Mouse (Mus musculus): Measurements from ENCODE around the gene Fhl3. TPM values are rescaled to one million over a fixed set of nuclear protein-coding genes. Genes with fewer than 3 reads are reported as not detected.

Fhl3 gene
- polyA plus RNA-seq, 1 experiment from 2014 or later, result 9.4 TPM

DNA sequence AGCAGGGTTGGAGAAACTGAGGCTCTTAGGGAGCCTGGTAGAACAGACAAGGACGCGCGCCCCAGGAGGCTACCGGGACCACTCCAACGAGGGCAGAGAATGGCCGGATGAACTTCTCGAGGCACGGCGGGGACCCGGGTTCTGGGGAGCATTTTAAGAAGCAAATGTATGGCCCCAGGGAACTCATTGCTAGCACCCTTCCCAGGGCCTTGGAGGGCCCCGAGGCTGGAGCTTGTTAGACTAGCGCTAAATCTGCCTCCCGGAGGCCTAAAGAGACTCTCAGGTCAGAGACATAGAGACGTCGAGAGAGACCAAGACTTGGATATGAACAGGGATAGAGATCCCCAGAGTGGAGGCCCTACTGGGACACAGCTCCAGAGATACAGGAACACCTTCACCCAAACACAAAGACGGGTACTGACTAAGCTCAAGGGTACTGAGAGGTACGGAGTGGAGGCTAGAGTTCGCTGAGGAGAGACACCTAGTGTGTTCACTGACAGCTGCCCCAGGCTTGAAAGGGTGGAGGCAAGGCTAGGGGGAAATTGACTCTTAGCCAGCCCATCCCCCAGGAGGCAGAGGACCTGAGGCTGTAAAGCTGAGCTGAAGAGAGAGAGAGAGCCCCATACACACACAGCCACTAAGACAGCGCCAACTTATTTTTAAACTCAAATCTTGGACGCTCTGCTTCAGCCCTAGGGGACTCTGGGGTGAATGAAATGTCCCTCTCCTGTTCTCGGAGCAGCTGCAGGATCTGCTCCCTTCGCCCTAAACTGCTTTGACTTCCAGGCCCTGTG is 748 bp downstream of the Fhl3 start:
- Histone ChIP-seq H3K9ac (ENCODE audit: low read depth, low read length) (peak overlapping the region; percentile 76), H3K27ac (peak overlapping the region; percentile 74), H3K9me3 (replicated peaks; ENCODE audit: low read length) (no peaks in the 10 kb centered on the region), H3K36me3 (ENCODE audit: insufficient read depth, low read length) (no peaks in the 10 kb centered on the region), H3K27me3 (ENCODE audit: insufficient read depth, low read length) (no peaks in the 10 kb centered on the region), H3K4me3 (replicated peaks; ENCODE audit: low read depth, low read length) (peak overlapping the region; percentile 75), H3K4me1 (replicated peaks; ENCODE audit: insufficient read depth, low read length) (peaks cover 35% of the 10 kb centered on the region), H3K4me2 (ENCODE audit: low read length) (peak overlapping the region; percentile 94)
- no peak for TF ChIP-seq CTCF (IDR thresholded peaks at IDR 0.05; ENCODE audit: low read depth)
- DNase-seq (ENCODE audit: low spot score) (peak; percentile 51), ATAC-seq (replicated peaks; ENCODE audit: low FRiP score, low read depth) (no peak)
- 5% methylated on average over 22 of the region's 22 CpGs for WGBS

DNA sequence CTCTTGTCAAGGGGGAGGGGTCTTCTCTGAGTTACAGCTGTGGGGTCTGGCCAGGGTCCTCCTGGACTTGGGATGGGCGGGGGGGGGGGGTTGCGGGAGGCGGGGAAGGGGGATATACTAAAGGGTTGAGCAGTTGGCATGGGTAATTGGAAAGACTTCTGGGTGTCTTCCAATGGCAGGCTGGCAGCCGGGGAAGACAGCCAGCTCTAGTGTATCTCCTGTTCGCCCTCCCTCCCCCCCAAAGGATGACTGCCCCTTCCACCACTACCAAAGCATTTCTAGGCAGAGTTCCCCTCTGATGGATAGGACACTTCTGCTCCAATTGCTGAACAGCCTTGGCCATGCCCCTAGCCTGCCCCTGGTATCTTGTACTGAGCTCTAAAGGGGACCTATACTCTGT is 1.4 kb downstream of the Fhl3 start:
- peaks cover 34% of the 10 kb centered on the region for H3K4me1 ChIP-seq (replicated peaks; ENCODE audit: insufficient read depth, low read length)
- no peaks in the 10 kb centered on the region for H3K9me3 ChIP-seq (replicated peaks; ENCODE audit: low read length)
- no peak for TF ChIP-seq CTCF (IDR thresholded peaks at IDR 0.05; ENCODE audit: low read depth)
- peak overlapping the region; percentile 94 for H3K4me2 ChIP-seq (ENCODE audit: low read length)
- H3K9ac ChIP-seq (ENCODE audit: low read depth, low read length), result no peak overlapping the region
- no peaks in the 10 kb centered on the region for H3K36me3 ChIP-seq (ENCODE audit: insufficient read depth, low read length)
- no peak overlapping the region for H3K27ac ChIP-seq
- DNase-seq (ENCODE audit: low spot score) (no peak), ATAC-seq (replicated peaks; ENCODE audit: low FRiP score, low read depth) (no peak)
- peak overlapping the region; percentile 75 for H3K4me3 ChIP-seq (replicated peaks; ENCODE audit: low read depth, low read length)
- H3K27me3 ChIP-seq (ENCODE audit: insufficient read depth, low read length), result no peaks in the 10 kb centered on the region
- WGBS, result 42% methylated on average over 5 of the region's 5 CpGs

DNA sequence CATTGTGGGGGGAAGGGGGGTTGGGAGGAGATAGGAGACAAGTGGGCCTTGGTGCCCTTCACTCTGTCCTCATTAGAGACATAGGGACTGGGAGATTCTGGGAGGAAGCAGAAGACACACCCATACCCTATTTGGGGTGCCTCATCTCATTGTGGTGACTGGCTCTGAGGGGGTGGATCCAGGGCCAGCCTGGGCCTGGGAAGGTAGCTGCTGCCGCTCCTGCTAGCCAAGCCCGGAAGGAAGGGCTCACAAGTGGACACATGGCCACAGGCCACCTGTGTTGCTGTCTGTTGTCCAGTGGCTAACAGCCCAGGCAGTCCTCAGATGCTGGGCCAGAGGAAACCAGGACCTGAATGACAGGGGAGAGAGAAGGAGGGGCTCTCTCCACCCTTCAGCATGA is 2.9 kb downstream of the Fhl3 start:
- 42% methylated on average over 2 of the region's 2 CpGs for WGBS
- Histone ChIP-seq H3K27me3 (ENCODE audit: insufficient read depth, low read length) (no peaks in the 10 kb centered on the region), H3K27ac (peak overlapping the region; percentile 90), H3K9me3 (replicated peaks; ENCODE audit: low read length) (no peaks in the 10 kb centered on the region), H3K4me1 (replicated peaks; ENCODE audit: insufficient read depth, low read length) (peaks cover 34% of the 10 kb centered on the region), H3K4me2 (ENCODE audit: low read length) (peak overlapping the region; percentile 39; the same call in 1 of the 2 replicates), H3K4me3 (replicated peaks; ENCODE audit: low read depth, low read length) (0 out of 2 replicates have a peak overlapping the region, but pooled peaks have one; percentile 2), H3K36me3 (ENCODE audit: insufficient read depth, low read length) (no peaks in the 10 kb centered on the region), H3K9ac (ENCODE audit: low read depth, low read length) (no peak overlapping the region)
- ATAC-seq (replicated peaks; ENCODE audit: low FRiP score, low read depth) (no peak), DNase-seq (ENCODE audit: low spot score) (no peak)
- TF ChIP-seq CTCF (IDR thresholded peaks at IDR 0.05; ENCODE audit: low read depth), result no peak

- Histone ChIP-seq H3K36me3 (ENCODE audit: insufficient read depth, low read length) (no peaks in the 10 kb centered on the region), H3K4me1 (replicated peaks; ENCODE audit: insufficient read depth, low read length) (peaks cover 35% of the 10 kb centered on the region), H3K9ac (ENCODE audit: low read depth, low read length) (no peak overlapping the region), H3K4me3 (replicated peaks; ENCODE audit: low read depth, low read length) (0 out of 2 replicates have a peak overlapping the region, but pooled peaks have one; percentile 7), H3K9me3 (replicated peaks; ENCODE audit: low read length) (no peaks in the 10 kb centered on the region), H3K27me3 (ENCODE audit: insufficient read depth, low read length) (no peaks in the 10 kb centered on the region), H3K27ac (peak overlapping the region; percentile 90), H3K4me2 (ENCODE audit: low read length) (peak overlapping the region; percentile 39)
- peak; percentile 53 for DNase-seq (ENCODE audit: low spot score)
- ATAC-seq (replicated peaks; ENCODE audit: low FRiP score, low read depth), result no peak
- TF ChIP-seq CTCF (IDR thresholded peaks at IDR 0.05; ENCODE audit: low read depth), result no peak
- WGBS, result 13% methylated on average over 6 of the region's 6 CpGs
Observed at GRCm38 (mm10) chr4:124703881-124704796, 3.6 kb downstream of the Fhl3 start.

- Histone ChIP-seq H3K9ac (ENCODE audit: low read depth, low read length) (no peak overlapping the region), H3K4me1 (replicated peaks; ENCODE audit: insufficient read depth, low read length) (peaks cover 37% of the 10 kb centered on the region), H3K4me3 (replicated peaks; ENCODE audit: low read depth, low read length) (0 out of 2 replicates have a peak overlapping the region, but pooled peaks have one; percentile 7), H3K4me2 (ENCODE audit: low read length) (peak overlapping the region; percentile 39), H3K36me3 (ENCODE audit: insufficient read depth, low read length) (no peaks in the 10 kb centered on the region), H3K9me3 (replicated peaks; ENCODE audit: low read length) (no peaks in the 10 kb centered on the region), H3K27ac (peak overlapping the region; percentile 90), H3K27me3 (ENCODE audit: insufficient read depth, low read length) (no peaks in the 10 kb centered on the region)
- ATAC-seq (replicated peaks; ENCODE audit: low FRiP score, low read depth) (no peak), DNase-seq (ENCODE audit: low spot score) (peak; percentile 87)
- TF ChIP-seq CTCF (IDR thresholded peaks at IDR 0.05; ENCODE audit: low read depth), result no peak
- WGBS, result 3% methylated on average over 11 of the region's 11 CpGs
Observed at GRCm38 (mm10) chr4:124704797-124705474, 4.4 kb downstream of the Fhl3 start.
